Mouse (Mus musculus): ENCODE measurements at regions not wholly inside any gene's neighbourhood (a gene's known extent, or its start where the extent isn't known, plus 50 kb on each side); places are given as distances from the start of the nearest gene placed in this dataset.

DNA sequence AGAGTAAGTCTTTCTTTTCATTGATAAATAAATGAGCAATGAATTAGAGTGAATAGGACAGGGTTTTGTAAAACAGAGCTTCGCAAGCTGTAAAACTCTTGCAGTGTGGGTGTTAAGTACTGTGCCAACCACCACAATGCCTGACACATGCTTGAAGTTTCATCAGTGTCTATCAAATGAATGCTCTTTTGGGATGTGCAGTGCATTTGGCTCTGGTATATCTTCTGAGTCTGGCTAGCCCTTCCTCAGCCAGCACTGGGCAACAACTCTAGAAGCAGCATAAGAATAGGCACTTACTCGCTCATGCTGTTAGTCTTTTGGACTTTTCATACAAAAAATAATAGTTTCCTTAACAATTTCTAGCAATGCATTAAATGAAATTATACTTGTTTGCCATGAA is 370.9 kb downstream of the Hs3st1 start:
- TF ChIP-seq ZNF384 (IDR thresholded peaks at IDR 0.05; ENCODE audit: low read depth, low read length) (no peak), HCFC1 (IDR thresholded peaks at IDR 0.05; ENCODE audit: borderline replicate concordance, insufficient read depth, low read length) (no peak), MAFK (IDR thresholded peaks at IDR 0.05; ENCODE audit: insufficient read depth, low read depth, low read length) (no peak), CHD2 (IDR thresholded peaks at IDR 0.05; ENCODE audit: low read depth, low read length) (no peak), ZC3H11A (IDR thresholded peaks at IDR 0.05; ENCODE audit: borderline replicate concordance, low read depth, low read length) (no peak)
- in situ Hi-C loops (cut with MboI; ENCODE audit: low sequenced_read_pairs in 2 of 2, unreplicated experiment in 2 of 2): no loop called here

DNA sequence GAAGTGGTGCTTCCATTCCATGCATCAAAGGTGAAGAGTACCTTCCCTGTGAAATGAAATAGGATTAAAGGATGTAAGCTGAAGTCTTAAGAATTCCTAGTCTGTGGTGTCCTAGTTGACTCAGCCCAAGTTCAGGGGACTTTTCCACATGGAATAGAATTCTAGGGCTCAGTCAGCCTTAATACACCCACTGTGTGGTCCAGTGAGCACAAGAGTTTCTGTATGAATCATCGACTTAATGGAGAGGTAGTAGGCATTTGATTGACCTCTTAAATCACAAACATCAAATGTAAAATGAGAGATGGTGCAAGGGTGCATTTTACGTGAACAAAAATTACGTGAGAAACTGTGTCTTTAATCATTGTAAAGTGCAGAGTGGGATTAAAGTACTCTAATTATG is 381.1 kb downstream of the Hs3st1 start:
- DNase-seq (ENCODE audit: low read depth, low spot score): no peak
- Histone ChIP-seq H3K9ac (ENCODE audit: insufficient read depth, low read depth, low read length, poor library complexity, severe bottlenecking) (no peak overlapping the region), H3K27ac (ENCODE audit: insufficient read depth, low read depth, low read length, poor library complexity, severe bottlenecking) (no peak overlapping the region), H3K9me3 (ENCODE audit: control insufficient read depth, insufficient read depth, low read depth, low read length) (no peaks in the 10 kb centered on the region), H3K36me3 (ENCODE audit: control insufficient read depth, insufficient read depth, low read length, poor library complexity, severe bottlenecking) (no peaks in the 10 kb centered on the region), H3K4me3 (ENCODE audit: insufficient read depth in 1 of 2, low read depth in 1 of 2, low read length in 2 of 2, poor library complexity in 1 of 2, severe bottlenecking in 1 of 2) (no peak overlapping the region), H3K4me1 (ENCODE audit: control insufficient read depth in 2 of 2, insufficient read depth in 2 of 2, low read length in 2 of 2, poor library complexity in 1 of 2) (no peaks in the 10 kb centered on the region)
- in situ Hi-C loops (cut with MboI; ENCODE audit: low sequenced_read_pairs in 2 of 2, unreplicated experiment in 2 of 2): no loop called here
- TF ChIP-seq HCFC1 (IDR thresholded peaks at IDR 0.05; ENCODE audit: borderline replicate concordance, insufficient read depth, low read length) (no peak), ZNF384 (IDR thresholded peaks at IDR 0.05; ENCODE audit: low read depth, low read length) (no peak), MAFK (IDR thresholded peaks at IDR 0.05; ENCODE audit: insufficient read depth, low read depth, low read length) (no peak), CHD2 (IDR thresholded peaks at IDR 0.05; ENCODE audit: low read depth, low read length) (no peak), ZC3H11A (IDR thresholded peaks at IDR 0.05; ENCODE audit: borderline replicate concordance, low read depth, low read length) (no peak)

More for the DNA sequence above, 370.9 kb downstream of the Hs3st1 start:
- H3K9ac ChIP-seq (ENCODE audit: insufficient read depth, low read depth, low read length, poor library complexity, severe bottlenecking): no peak overlapping the region
- no peak overlapping the region for H3K27ac ChIP-seq (ENCODE audit: insufficient read depth, low read depth, low read length, poor library complexity, severe bottlenecking)
- H3K9me3 ChIP-seq (ENCODE audit: control insufficient read depth, insufficient read depth, low read depth, low read length): no peaks in the 10 kb centered on the region
- H3K4me3 ChIP-seq (ENCODE audit: insufficient read depth in 1 of 2, low read depth in 1 of 2, low read length in 2 of 2, poor library complexity in 1 of 2, severe bottlenecking in 1 of 2): no peak overlapping the region
- H3K4me1 ChIP-seq (ENCODE audit: control insufficient read depth in 2 of 2, insufficient read depth in 2 of 2, low read length in 2 of 2, poor library complexity in 1 of 2): no peaks in the 10 kb centered on the region
- DNase-seq (ENCODE audit: low read depth, low spot score): no peak
- H3K36me3 ChIP-seq (ENCODE audit: control insufficient read depth, insufficient read depth, low read length, poor library complexity, severe bottlenecking): no peaks in the 10 kb centered on the region

DNA sequence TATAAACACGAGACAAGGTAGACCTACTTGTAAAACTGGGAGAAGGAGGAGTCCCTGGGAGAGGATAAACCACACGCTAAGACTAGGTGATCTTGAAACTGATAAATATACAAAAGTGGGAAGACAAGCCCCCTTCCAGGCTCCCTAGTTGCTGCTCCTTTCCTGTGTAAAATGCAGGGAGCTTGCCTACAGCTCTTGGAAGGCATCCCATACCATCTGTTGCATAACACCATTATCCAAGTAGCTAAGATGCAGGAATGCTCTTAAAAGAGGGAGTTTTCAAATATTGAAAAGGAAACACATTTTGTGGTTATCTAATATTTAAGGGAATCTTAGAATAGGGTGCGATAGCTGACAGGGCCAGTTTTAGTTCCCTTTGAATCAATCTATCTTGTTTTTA is 406.6 kb downstream of the Hs3st1 start:
- in situ Hi-C loops (cut with MboI; ENCODE audit: low sequenced_read_pairs in 2 of 2, unreplicated experiment in 2 of 2): no loop called here
- TF ChIP-seq ZC3H11A (IDR thresholded peaks at IDR 0.05; ENCODE audit: borderline replicate concordance, low read depth, low read length): no peak
- no peak for TF ChIP-seq HCFC1 (IDR thresholded peaks at IDR 0.05; ENCODE audit: borderline replicate concordance, insufficient read depth, low read length)
- no peak for TF ChIP-seq CHD2 (IDR thresholded peaks at IDR 0.05; ENCODE audit: low read depth, low read length)
- TF ChIP-seq MAFK (IDR thresholded peaks at IDR 0.05; ENCODE audit: insufficient read depth, low read depth, low read length): no peak
- no peak for TF ChIP-seq ZNF384 (IDR thresholded peaks at IDR 0.05; ENCODE audit: low read depth, low read length)

GRCm38 (mm10) chr5:39347019-39347418 is 408.3 kb downstream of the Hs3st1 start:
- Histone ChIP-seq H3K9me3 (ENCODE audit: control insufficient read depth, insufficient read depth, low read depth, low read length) (no peaks in the 10 kb centered on the region), H3K9ac (ENCODE audit: insufficient read depth, low read depth, low read length, poor library complexity, severe bottlenecking) (no peak overlapping the region), H3K4me1 (ENCODE audit: control insufficient read depth in 2 of 2, insufficient read depth in 2 of 2, low read length in 2 of 2, poor library complexity in 1 of 2) (no peaks in the 10 kb centered on the region), H3K36me3 (ENCODE audit: control insufficient read depth, insufficient read depth, low read length, poor library complexity, severe bottlenecking) (no peaks in the 10 kb centered on the region), H3K4me3 (ENCODE audit: insufficient read depth in 1 of 2, low read depth in 1 of 2, low read length in 2 of 2, poor library complexity in 1 of 2, severe bottlenecking in 1 of 2) (no peak overlapping the region), H3K27ac (ENCODE audit: insufficient read depth, low read depth, low read length, poor library complexity, severe bottlenecking) (no peak overlapping the region)
- DNase-seq (ENCODE audit: low read depth, low spot score): no peak
- TF ChIP-seq ZNF384 (IDR thresholded peaks at IDR 0.05; ENCODE audit: low read depth, low read length): no peak
- TF ChIP-seq CHD2 (IDR thresholded peaks at IDR 0.05; ENCODE audit: low read depth, low read length): no peak
- no peak for TF ChIP-seq MAFK (IDR thresholded peaks at IDR 0.05; ENCODE audit: insufficient read depth, low read depth, low read length)
- TF ChIP-seq HCFC1 (IDR thresholded peaks at IDR 0.05; ENCODE audit: borderline replicate concordance, insufficient read depth, low read length): no peak
- no peak for TF ChIP-seq ZC3H11A (IDR thresholded peaks at IDR 0.05; ENCODE audit: borderline replicate concordance, low read depth, low read length)
- in situ Hi-C loops (cut with MboI; ENCODE audit: low sequenced_read_pairs in 2 of 2, unreplicated experiment in 2 of 2): no loop called here

More for the DNA sequence above, 406.6 kb downstream of the Hs3st1 start:
- Histone ChIP-seq H3K4me3 (ENCODE audit: insufficient read depth in 1 of 2, low read depth in 1 of 2, low read length in 2 of 2, poor library complexity in 1 of 2, severe bottlenecking in 1 of 2) (no peak overlapping the region), H3K36me3 (ENCODE audit: control insufficient read depth, insufficient read depth, low read length, poor library complexity, severe bottlenecking) (no peaks in the 10 kb centered on the region), H3K4me1 (ENCODE audit: control insufficient read depth in 2 of 2, insufficient read depth in 2 of 2, low read length in 2 of 2, poor library complexity in 1 of 2) (no peaks in the 10 kb centered on the region), H3K9me3 (ENCODE audit: control insufficient read depth, insufficient read depth, low read depth, low read length) (no peaks in the 10 kb centered on the region), H3K9ac (ENCODE audit: insufficient read depth, low read depth, low read length, poor library complexity, severe bottlenecking) (no peak overlapping the region), H3K27ac (ENCODE audit: insufficient read depth, low read depth, low read length, poor library complexity, severe bottlenecking) (no peak overlapping the region)
- DNase-seq (ENCODE audit: low read depth, low spot score): no peak

DNA sequence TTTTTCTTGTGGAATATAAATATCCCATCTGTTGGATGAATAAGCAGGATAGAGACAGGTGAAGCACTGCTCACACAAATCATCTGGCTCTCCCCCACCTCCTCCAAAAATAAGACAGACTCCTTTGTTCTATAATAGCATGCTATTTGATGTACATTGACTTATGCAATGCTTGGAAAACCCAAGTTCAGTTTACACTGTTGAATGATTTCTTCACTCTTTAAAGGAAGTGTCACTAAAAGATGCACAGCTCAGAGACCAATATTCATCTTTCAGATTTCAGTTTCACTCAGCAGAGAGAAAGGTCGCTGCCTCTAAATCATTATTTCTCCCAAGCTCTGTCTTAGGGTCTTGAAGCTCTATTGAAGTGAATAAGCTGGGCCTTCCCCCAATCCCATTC is 417.4 kb downstream of the Hs3st1 start:
- in situ Hi-C loops (cut with MboI; ENCODE audit: low sequenced_read_pairs in 2 of 2, unreplicated experiment in 2 of 2): no loop called here
- no peak overlapping the region for H3K27ac ChIP-seq (ENCODE audit: insufficient read depth, low read depth, low read length, poor library complexity, severe bottlenecking)
- H3K36me3 ChIP-seq (ENCODE audit: control insufficient read depth, insufficient read depth, low read length, poor library complexity, severe bottlenecking): no peaks in the 10 kb centered on the region
- no peak overlapping the region for H3K4me3 ChIP-seq (ENCODE audit: insufficient read depth in 1 of 2, low read depth in 1 of 2, low read length in 2 of 2, poor library complexity in 1 of 2, severe bottlenecking in 1 of 2)
- TF ChIP-seq MAFK (IDR thresholded peaks at IDR 0.05; ENCODE audit: insufficient read depth, low read depth, low read length) (no peak), ZC3H11A (IDR thresholded peaks at IDR 0.05; ENCODE audit: borderline replicate concordance, low read depth, low read length) (no peak), CHD2 (IDR thresholded peaks at IDR 0.05; ENCODE audit: low read depth, low read length) (no peak), ZNF384 (IDR thresholded peaks at IDR 0.05; ENCODE audit: low read depth, low read length) (no peak), HCFC1 (IDR thresholded peaks at IDR 0.05; ENCODE audit: borderline replicate concordance, insufficient read depth, low read length) (no peak)
- DNase-seq (ENCODE audit: low read depth, low spot score): no peak
- no peaks in the 10 kb centered on the region for H3K9me3 ChIP-seq (ENCODE audit: control insufficient read depth, insufficient read depth, low read depth, low read length)
- no peaks in the 10 kb centered on the region for H3K4me1 ChIP-seq (ENCODE audit: control insufficient read depth in 2 of 2, insufficient read depth in 2 of 2, low read length in 2 of 2, poor library complexity in 1 of 2)
- H3K9ac ChIP-seq (ENCODE audit: insufficient read depth, low read depth, low read length, poor library complexity, severe bottlenecking): no peak overlapping the region

Data from ES-E14 (cell line).